Mouse (Mus musculus): Measurements from ENCODE around the gene Mypop. TPM values are rescaled to one million over a fixed set of nuclear protein-coding genes. Genes with fewer than 3 reads are reported as not detected.

Mypop gene
- total RNA-seq, 2 experiments from 2014 or later: 1.7 to 2.4 TPM

Other genes starting within 250 kb of the Mypop start
- not detected for gene Psg19, start 192.7 kb upstream of the Mypop start, total RNA-seq (2021)
- gene Psg17, start 169.6 kb upstream of the Mypop start, total RNA-seq (2021): not detected
- 1 to 10 TPM; 5.1 to 5.5 TPM for gene Mill2, start 151.3 kb upstream of the Mypop start, total RNA-seq (2021)
- 1 to 10 TPM; 2.0 to 2.8 TPM for gene Pglyrp1, start 119.9 kb upstream of the Mypop start, total RNA-seq (2021)
- 10 to 100 TPM in 1 of 2 experiments, 1 to 10 TPM in 1; 9.5 to 11.5 TPM for gene Ccdc61, start 80.8 kb upstream of the Mypop start, total RNA-seq (2021)
- 10 to 100 TPM in 1 of 2 experiments, 1 to 10 TPM in 1; 9.9 to 10.1 TPM for gene Nova2, start 65.4 kb upstream of the Mypop start, total RNA-seq (2021)
- not detected for gene Nanos2, start 3.8 kb upstream of the Mypop start, total RNA-seq (2021)
- gene Irf2bp1, start 12.8 kb downstream of the Mypop start, total RNA-seq (2021): 10 to 100 TPM; 24.5 to 29.5 TPM
- gene Foxa3, start 32.3 kb downstream of the Mypop start, total RNA-seq (2021): not detected
- 10 to 100 TPM; 58.3 to 60.9 TPM for gene Sympk, start 33.1 kb downstream of the Mypop start, total RNA-seq (2021)
- gene Rsph6a, start 63.4 kb downstream of the Mypop start, total RNA-seq (2021): not detected
- gene Dmwd, start 85.0 kb downstream of the Mypop start, total RNA-seq (2021): 10 to 100 TPM; 48.4 to 50.7 TPM
- 100 to 1,000 TPM; 288 to 299 TPM for gene Dmpk, start 92.6 kb downstream of the Mypop start, total RNA-seq (2021)
- gene Six5, start 103.3 kb downstream of the Mypop start, total RNA-seq (2021): 10 to 100 TPM in 1 of 2 experiments, 1 to 10 TPM in 1; 7.9 to 11.2 TPM
- under 1 TPM; 0.07 to 0.19 TPM for gene Gm4969, start 127.1 kb downstream of the Mypop start, total RNA-seq (2021)
- 1 to 10 TPM; 5.5 to 7.6 TPM for gene Fbxo46, start 128.6 kb downstream of the Mypop start, total RNA-seq (2021)
- gene Qpctl, start 158.0 kb downstream of the Mypop start, total RNA-seq (2021): 1 to 10 TPM; 6.4 to 8.2 TPM
- gene Snrpd2, start 158.5 kb downstream of the Mypop start, total RNA-seq (2021): 10 to 100 TPM; 77.1 to 81.0 TPM
- gene Gipr, start 174.9 kb downstream of the Mypop start, total RNA-seq (2021): under 1 TPM; 0.50 to 0.69 TPM
- 10 to 100 TPM; 47.8 to 56.5 TPM for gene Eml2, start 185.2 kb downstream of the Mypop start, total RNA-seq (2021)
- 10 to 100 TPM; 11.4 to 11.8 TPM for gene Gpr4, start 221.3 kb downstream of the Mypop start, total RNA-seq (2021)
- gene Opa3, start 237.1 kb downstream of the Mypop start, total RNA-seq (2021): 10 to 100 TPM; 53.4 to 57.7 TPM

Measured in heart, postnatal 10 days (tissue).